Mouse (Mus musculus): ENCODE data around the gene Pwwp2b.

The Pwwp2b gene

DNA sequence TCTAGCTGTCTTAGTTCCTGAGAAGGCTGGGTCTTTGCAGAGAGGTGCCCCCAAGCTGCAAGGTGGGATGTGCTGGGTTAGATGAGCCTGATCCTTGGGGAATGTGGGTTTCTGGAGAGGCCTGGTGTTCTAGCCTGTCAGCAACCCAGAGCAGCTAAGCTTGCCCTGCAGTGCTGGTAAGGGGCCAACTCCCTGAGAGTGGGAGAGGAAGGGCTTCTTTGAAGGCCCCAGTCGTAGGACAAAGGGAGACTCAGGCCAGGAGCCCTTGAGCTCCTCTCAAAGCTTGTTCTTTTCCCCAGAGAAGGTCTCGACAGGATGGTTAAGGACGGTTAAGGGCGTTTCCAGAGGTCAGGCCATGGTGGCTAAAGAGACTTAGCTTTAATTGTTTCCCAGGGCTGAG lies 16.1 kb downstream of the Pwwp2b start:
- no peak for DNase-seq (ENCODE audit: low spot score in 2 of 2)

DNA sequence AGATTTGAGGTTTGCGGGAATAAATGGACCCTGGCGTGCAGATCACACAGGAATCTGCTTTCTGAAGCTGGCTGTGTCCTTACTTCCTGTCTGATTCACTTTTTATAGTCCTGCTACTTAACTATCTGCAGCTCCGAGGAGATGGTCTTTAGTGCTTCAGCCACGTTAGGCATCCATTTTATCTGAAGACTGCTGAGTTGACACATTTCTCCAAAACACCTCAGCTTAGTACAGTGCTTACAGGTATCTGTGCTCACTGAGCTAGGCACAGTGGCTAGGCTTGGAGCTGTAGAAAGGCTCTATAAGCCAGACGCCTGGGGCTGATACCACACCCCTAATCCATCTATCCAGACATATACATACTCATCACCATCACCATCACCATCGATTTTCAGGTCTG lies 17.4 kb downstream of the Pwwp2b start:
- DNase-seq (ENCODE audit: low spot score in 2 of 2), result no peak

DNA sequence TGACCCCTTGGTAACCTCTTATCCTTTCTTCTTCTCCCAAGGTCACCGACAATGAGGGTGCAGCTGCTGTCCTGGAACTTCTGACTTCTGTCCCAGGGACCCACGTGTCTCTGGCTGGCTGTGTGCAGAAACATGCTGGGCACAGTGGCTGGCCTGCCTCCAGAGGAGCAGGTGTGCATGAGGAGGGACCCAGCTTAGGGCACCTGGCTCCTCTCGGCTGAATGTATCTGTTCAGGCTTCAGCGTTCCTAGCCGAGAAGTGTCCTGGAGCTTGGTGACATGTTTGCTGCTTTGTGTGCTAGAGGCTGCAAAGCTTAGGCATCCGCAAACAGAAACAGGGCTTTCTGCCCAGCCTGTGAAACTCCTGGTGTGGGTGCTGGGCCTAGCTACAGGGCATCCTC lies 18.1 kb downstream of the Pwwp2b start:
- no peak for DNase-seq (ENCODE audit: low spot score in 2 of 2)

DNA sequence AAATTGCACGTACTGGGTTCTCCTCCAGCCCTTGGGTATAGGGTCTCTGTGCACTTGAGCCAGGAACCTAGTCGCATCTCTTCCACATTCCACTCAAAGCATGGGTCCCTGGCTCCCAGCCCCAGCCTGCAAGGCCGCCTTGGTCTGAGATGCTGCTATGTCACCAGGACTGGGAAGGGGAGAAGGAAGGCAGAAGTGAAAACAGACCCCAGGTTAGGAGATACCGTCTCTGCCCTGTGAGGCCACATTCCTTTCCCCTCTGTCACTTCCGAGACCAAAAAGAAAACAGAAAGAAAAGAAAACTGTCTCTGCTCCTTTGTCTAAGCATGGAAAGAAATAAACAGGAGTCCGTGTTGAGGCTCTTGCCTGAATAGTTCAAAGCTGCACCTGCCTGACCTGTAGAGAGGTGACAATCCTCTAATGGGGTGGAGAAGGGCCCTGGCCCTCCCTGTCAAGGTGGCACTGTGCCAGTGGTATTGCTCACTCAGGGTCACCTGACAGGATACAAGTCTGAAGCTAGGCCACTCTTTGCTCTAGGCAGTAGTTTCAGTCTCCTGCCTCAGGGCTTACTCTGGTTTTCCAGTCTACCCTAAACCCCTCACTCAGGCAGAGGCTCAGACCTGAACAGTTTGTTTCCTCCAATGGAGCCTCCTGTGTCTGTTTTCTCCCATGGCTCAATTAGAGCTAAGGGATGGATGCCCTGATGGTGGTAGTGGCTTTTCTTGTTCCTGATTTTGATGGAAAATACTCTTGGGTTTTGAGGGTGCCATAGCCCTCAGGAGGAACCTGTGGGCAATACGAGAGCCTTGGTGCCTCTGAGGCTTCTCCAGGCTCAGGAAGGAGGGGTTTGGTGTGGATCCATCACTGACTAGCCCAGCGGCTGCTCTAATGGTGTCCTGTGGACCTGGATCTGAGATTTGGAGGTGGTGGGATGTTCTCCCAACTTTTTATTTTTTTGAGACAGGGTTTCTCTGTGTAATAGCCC lies 18.9 kb downstream of the Pwwp2b start:
- no peak for DNase-seq (ENCODE audit: low spot score in 2 of 2)

DNA sequence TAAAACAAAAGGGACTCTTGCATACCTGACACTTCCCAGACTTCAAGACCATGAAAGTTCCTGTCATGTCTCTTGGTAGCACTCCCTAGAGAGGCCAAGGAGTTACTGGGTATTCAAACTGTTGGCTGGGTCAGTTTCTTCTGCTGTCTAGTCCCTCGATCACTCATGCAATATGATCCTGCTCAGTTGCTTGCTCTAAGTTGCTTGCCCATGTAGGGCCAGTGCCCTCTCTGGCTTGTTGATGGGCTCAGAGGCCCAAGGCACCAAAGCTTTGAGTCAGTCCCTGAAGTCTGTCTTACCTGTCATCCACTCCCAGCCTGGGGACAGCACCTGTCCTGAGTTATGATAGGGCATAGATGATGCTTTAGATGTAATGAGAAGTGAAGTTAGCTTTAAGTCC lies 22.5 kb downstream of the Pwwp2b start:
- no peak for DNase-seq (ENCODE audit: low spot score in 2 of 2)

GRCm38 (mm10) chr7:139271871-139272270 lies 23.6 kb downstream of the Pwwp2b start:
- no peak for DNase-seq (ENCODE audit: low spot score in 2 of 2)

DNA sequence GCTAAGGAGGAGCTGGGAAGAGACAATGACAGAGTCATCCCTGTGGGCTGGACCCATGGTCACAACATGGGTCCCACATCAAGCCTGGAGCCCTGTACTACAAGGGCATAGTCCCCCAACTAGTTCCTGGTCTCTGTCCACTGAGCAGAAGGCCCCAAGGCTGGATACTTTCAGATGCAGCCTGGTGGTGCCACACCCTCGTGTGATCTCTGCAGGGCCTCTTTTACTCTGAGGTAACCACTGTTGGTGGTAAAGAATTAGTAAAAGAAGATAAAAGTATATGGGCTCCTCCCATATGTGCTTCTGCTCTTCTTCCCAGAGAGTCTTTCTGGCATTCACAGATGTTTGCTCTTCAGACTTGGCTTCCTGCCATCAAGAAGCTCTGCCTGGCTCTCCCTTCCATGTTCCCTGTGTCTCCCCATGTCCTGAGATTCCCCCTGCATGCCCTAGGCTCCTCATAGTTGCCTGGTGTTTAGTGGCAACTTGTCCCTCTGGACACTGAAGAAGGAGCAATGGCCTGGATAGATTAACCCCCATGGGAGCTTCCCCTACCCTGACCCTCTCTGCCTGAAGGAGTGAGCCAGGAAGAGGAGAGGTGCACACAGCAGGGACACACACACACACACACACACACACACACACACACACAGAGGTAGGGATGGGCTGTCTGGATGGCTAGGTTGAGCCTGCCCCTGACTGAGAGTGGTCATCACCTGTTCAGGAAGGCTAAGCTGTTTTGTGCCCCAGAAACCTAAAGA lies 24.5 kb downstream of the Pwwp2b start:
- no peak for DNase-seq (ENCODE audit: low spot score in 2 of 2)

DNA sequence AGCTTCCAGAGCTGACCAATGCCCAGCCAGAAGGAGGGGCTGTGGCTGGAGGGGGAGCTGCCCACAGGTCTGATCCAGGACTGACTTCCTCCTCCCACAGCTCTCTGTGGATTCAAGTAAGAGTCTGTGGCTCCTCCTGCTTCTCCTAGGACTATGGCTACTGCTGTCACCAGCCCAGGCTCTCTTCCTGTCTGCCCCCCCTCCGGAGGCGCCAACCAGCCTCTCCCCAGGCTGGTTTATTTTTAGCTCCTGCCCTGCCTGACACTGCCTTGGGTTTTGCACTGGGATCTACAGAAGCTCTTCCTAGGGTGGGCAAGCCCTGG lies 25.1 kb downstream of the Pwwp2b start:
- no peak for DNase-seq (ENCODE audit: low spot score in 2 of 2)

- no peak for DNase-seq (ENCODE audit: low spot score in 2 of 2)
These were observed 27.3 kb downstream of the Pwwp2b start for GRCm38 (mm10) chr7:139275586-139275985.

DNA sequence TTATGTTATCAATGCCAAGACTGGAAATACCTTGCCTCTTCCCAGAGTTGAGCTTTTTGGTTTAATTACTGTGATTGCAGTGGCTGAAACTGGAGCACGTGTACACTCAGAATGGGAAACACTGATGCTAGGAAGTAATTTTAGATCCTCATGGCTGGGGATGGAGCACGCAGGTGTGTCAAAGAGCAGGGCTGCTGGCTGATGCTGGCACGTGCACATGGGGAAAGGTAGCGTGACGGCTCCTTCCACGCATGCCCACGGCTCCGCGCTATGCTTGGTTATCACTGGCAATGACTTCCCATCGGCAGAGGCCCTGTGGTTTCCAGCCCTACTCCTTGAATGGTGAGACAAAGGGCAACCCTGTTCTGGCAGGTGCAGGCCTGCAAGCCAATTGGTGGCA lies 27.9 kb downstream of the Pwwp2b start:
- no peak for DNase-seq (ENCODE audit: low spot score in 2 of 2)

GRCm38 (mm10) chr7:139277536-139277935 lies 29.3 kb downstream of the Pwwp2b start:
- no peak for DNase-seq (ENCODE audit: low spot score in 2 of 2)

- no peak for DNase-seq (ENCODE audit: low spot score in 2 of 2)
These were observed 31.3 kb downstream of the Pwwp2b start for GRCm38 (mm10) chr7:139279571-139279970.

DNA sequence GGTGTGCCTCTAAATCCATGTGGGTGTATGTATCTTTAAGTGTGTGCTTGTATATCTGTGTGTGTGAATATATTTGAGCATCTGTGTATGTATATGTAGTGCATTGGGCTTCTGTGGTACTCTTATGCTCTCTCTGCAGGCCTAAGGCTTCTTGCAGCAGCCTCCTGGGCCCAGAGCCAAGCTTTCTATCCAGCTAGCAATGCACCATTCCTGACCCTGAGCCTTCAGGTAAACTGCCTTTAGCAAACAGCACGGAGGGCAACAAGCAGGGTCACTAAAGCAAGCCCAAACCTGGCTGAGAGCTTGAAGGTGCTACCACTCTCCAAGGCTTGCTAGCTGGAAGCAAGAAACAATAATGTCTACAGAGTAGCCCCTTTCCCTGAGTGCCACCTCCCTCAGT lies 31.8 kb downstream of the Pwwp2b start:
- DNase-seq (ENCODE audit: low spot score in 2 of 2), result no peak

GRCm38 (mm10) chr7:139281195-139281594 lies 32.9 kb downstream of the Pwwp2b start:
- DNase-seq (ENCODE audit: low spot score in 2 of 2), result no peak

- no peak for DNase-seq (ENCODE audit: low spot score in 2 of 2)
These were observed 33.8 kb downstream of the Pwwp2b start for GRCm38 (mm10) chr7:139282037-139282436.

- no peak for DNase-seq (ENCODE audit: low spot score in 2 of 2)
These were observed 37.1 kb downstream of the Pwwp2b start for GRCm38 (mm10) chr7:139285295-139285943.

- DNase-seq (ENCODE audit: low spot score in 2 of 2), result no peak
These were observed 40.3 kb downstream of the Pwwp2b start for GRCm38 (mm10) chr7:139288540-139288939.

- no peak for DNase-seq (ENCODE audit: low spot score in 2 of 2)
These were observed 45.1 kb downstream of the Pwwp2b start for GRCm38 (mm10) chr7:139293350-139293749.

DNA sequence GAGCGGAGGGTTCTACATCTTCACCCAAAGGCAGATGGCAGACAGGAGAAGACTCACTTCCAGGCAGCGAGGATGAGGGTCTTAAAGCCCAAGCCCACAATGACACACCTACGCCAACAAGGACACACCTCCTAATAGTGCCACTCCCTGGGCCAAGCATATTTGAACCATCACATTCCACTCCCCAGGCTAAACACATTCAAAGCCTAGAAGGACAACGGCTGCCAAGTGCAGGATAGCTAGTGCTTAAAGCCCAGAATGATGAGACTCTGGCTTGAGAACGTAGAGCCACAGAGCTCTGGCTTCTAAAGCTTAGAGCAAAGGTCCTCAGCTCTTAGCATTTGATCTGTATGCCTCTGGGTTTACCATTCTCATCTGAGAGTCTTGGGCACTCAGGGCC lies 45.8 kb downstream of the Pwwp2b start:
- no peak for DNase-seq (ENCODE audit: low spot score in 2 of 2)

- DNase-seq (ENCODE audit: low spot score in 2 of 2), result no peak
These were observed 47.4 kb downstream of the Pwwp2b start for GRCm38 (mm10) chr7:139295653-139296052.

- DNase-seq (ENCODE audit: low spot score in 2 of 2), result no peak
These were observed 48.3 kb downstream of the Pwwp2b start for GRCm38 (mm10) chr7:139296552-139297100.

GRCm38 (mm10) chr7:139298446-139298845 lies 50.2 kb downstream of the Pwwp2b start:
- DNase-seq (ENCODE audit: low spot score in 2 of 2), result no peak
